Mouse (Mus musculus): ENCODE measurements around the gene Pheta1.

Pheta1 gene

GRCm38 (mm10) chr5:121848743-121849142 lies at the start of gene Pheta1:
TSS of gene Pheta1 (plus strand) at chr5:121848984.
- peak; percentile 91 for DNase-seq

- DNase-seq, result no peak
Measured at GRCm38 (mm10) chr5:121807186-121807585, 41.6 kb upstream of the Pheta1 start.

GRCm38 (mm10) chr5:121808202-121808601 lies 40.6 kb upstream of the Pheta1 start:
- no peak for DNase-seq

GRCm38 (mm10) chr5:121809667-121810224 lies 39.0 kb upstream of the Pheta1 start:
- peak; percentile 59 for DNase-seq

GRCm38 (mm10) chr5:121810331-121811151 lies 38.2 kb upstream of the Pheta1 start:
- DNase-seq, result peak; percentile 45

GRCm38 (mm10) chr5:121811485-121811931 lies 37.3 kb upstream of the Pheta1 start:
- DNase-seq, result peak; percentile 68

GRCm38 (mm10) chr5:121812526-121813243 lies 36.1 kb upstream of the Pheta1 start:
- no peak for DNase-seq

- DNase-seq, result peak; percentile 33
Measured at GRCm38 (mm10) chr5:121813744-121814143, 35.0 kb upstream of the Pheta1 start.

- DNase-seq, result peak; percentile 76
Measured at GRCm38 (mm10) chr5:121815067-121815466, 33.7 kb upstream of the Pheta1 start.

GRCm38 (mm10) chr5:121815867-121816380 lies 32.9 kb upstream of the Pheta1 start:
- DNase-seq, result peak; percentile 31

- no peak for DNase-seq
Measured at GRCm38 (mm10) chr5:121816611-121817010, 32.2 kb upstream of the Pheta1 start.

GRCm38 (mm10) chr5:121817551-121817950 lies 31.2 kb upstream of the Pheta1 start:
- DNase-seq, result peak; percentile 23

- DNase-seq, result peak; percentile 46
Measured at GRCm38 (mm10) chr5:121818401-121818800, 30.4 kb upstream of the Pheta1 start.

- DNase-seq, result no peak
Measured at GRCm38 (mm10) chr5:121818862-121819261, 29.9 kb upstream of the Pheta1 start.

- no peak for DNase-seq
Measured at GRCm38 (mm10) chr5:121819559-121819958, 29.2 kb upstream of the Pheta1 start.

GRCm38 (mm10) chr5:121820161-121820560 lies 28.6 kb upstream of the Pheta1 start:
- peak; percentile 36 for DNase-seq

- DNase-seq, result no peak
Measured at GRCm38 (mm10) chr5:121820657-121821056, 28.1 kb upstream of the Pheta1 start.

- DNase-seq, result peak; percentile 42
Measured at GRCm38 (mm10) chr5:121821116-121821515, 27.7 kb upstream of the Pheta1 start.

GRCm38 (mm10) chr5:121821552-121821951 lies 27.2 kb upstream of the Pheta1 start:
- DNase-seq, result peak; percentile 54

- DNase-seq, result peak; percentile 40
Measured at GRCm38 (mm10) chr5:121822786-121823505, 25.8 kb upstream of the Pheta1 start.

GRCm38 (mm10) chr5:121823668-121824067 lies 25.1 kb upstream of the Pheta1 start:
- peak; percentile 30 for DNase-seq

- peak; percentile 47 for DNase-seq
Measured at GRCm38 (mm10) chr5:121824121-121824520, 24.7 kb upstream of the Pheta1 start.

- DNase-seq, result peak; percentile 74
Measured at GRCm38 (mm10) chr5:121825606-121826005, 23.2 kb upstream of the Pheta1 start.

All from cerebellum, adult 11-12 months (tissue).